Mouse (Mus musculus): ENCODE results near the gene Uggt2. TPM values are rescaled to one million over a fixed set of nuclear protein-coding genes. Genes with fewer than 3 reads are reported as not detected.

Gene Uggt2
- not detected in 2 replicates for polyA plus RNA-seq (2012; ENCODE audit: low replicate concordance)

DNA sequence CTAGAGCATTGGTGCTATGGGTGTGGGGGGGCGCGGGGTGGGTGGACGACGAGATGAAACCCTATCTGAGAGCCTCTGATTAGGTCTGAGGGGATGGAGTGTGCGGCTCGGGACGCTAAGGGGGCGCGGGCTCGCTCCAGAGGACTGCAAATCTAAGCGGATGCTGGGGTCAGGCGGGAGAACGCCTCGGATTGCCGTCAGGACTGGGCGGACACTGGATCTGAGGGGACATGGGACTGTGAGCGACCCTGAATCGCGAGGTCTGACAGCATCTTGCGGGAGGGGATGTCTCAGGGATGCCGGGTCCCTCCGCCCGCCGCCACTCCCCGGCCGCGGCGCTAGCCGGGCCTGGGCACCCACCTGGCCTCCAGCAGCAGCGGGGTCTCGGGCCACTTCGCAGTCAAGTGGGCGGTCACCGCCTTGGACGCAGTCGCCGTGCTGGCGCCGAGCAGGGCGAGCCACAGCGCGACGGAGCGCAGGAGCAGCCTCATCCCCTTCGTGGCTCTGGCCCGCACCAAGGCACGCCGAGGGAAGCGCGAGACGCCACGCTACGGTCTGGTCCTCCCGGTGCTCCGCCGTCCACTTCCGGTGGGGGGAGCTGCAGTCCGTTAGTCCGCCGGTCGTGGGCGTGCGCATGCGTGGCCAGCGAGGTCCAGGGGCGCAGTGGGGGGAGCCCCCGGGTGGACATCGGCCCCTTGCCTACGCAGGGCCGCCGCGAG, at the start of gene Uggt2:
Gene Uggt2, minus strand, starts transcription at position 580 of the 719 bp plus-strand sequence.

DNA sequence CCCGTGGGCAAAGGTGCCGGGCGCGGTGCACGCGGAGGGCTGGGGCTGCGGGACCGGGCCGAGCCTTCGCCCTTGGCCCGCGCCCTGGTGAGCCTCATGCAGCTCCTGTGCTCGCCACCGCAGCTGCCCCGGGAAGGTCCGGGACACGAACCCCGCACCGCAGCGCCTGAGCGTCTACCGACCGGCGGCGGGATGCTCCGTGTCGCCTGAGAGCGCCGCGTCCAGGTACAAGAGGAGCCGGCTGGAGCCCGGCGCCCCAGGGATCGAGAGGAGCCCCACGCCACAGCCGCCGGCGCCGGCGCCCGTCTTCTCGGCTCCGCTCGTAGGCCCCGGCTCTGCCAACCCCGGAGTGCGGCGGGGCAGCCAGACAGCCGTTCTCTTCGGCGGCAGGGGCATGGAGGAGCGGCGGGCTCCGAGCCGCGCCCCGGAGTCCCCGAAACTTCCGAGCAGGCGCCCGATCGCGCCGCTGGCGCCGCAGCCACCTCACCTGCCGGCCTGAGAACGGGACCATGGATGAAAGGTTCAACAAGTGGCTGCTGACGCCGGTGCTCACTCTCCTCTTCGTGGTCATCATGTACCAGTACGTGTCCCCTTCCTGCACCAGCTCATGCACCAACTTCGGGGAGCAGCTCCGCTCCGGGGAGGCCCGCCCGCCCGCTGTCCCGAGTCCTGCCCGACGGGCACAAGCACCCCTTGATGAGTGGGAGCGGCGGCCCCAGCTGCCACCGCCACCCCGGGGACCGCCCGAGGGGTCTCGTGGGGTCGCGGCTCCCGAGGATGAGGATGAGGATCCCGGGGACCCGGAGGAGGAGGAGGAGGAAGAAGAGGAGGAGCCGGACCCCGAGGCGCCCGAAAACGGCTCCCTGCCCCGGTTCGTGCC, 38.9 kb upstream of the Uggt2 start, which contains the start of gene Hs6st3:
Gene Hs6st3, plus strand, starts transcription at position 436 of the 880 bp plus-strand sequence.

DNA sequence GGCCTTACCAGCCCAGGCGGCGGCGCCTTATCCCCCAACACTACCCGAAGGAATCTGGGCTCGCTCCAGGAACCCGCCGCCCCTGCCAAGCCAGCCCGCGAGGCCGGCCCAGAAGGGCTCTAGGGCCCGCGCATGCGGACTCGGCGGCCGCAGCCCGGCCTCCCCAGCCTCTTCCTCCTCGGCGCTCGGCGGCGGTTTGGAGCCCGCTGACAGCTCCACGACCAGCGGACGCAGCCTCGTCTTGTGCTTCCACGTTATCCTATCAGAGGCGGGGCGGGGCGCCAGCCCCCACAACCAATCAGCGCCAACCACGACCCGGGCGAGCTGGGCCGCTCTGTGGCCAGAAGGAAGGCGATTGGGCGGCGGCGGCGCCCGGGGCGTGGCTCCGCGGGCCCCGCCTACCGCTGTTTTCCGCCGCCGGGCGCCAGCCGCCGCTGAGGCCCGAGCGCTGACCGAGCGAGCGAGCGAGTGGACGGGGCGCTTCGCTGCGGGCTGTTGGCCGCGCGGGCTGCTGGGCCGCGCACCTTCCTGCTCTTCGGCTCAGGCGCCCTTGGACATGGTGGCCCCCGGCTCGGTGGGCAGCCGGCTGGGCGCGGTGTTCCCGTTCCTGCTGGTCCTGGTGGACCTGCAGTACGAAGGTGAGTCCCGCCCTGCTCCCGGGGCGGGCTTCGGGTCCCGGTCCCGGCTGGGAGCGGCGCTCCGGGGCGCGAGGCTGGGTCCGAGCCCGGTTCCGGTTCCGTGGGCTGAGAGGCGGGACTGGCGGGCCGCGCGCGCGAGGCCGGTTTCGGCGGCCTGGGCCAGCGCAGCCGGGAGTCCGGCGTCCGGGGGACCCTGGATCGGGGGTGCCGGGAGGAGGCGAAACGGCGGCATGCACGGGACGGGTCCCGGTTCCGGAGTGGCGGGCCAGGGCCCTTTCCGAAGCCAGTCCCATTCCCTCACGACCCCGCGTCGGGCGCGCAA, 161.4 kb downstream of the Uggt2 start, which contains the start of gene Dnajc3:
Gene Dnajc3, plus strand, starts transcription at position 444 of the 960 bp plus-strand sequence.

Other genes with a start within 250 kb of the Uggt2 start
- 1.0 and 1.8 TPM in 2 replicates for gene Dzip1, start 174.0 kb downstream of the Uggt2 start, polyA plus RNA-seq (2012; ENCODE audit: low replicate concordance)
- 1.1 and 4.6 TPM in 2 replicates for gene Dnajc3, start 161.5 kb downstream of the Uggt2 start, polyA plus RNA-seq (2012; ENCODE audit: low replicate concordance)
- gene Hs6st3, start 38.9 kb upstream of the Uggt2 start, polyA plus RNA-seq (2012; ENCODE audit: low replicate concordance) = not detected in 2 replicates